Mouse (Mus musculus) hindbrain, embryonic 11.5 days (tissue): ENCODE data around the gene Nfam1. TPM values are rescaled to one million over a fixed set of nuclear protein-coding genes. Genes with fewer than 3 reads are reported as not detected.

Experiments used
- ATAC-seq: fragments of 200-750 bp; cut with Nextera tagmentation; 2 replicates; pipeline ENCODE4 v1.8.0; 2017; ENCODE audit warnings: mild to moderate bottlenecking, moderate TSS enrichment, moderate library complexity; ENCODE audit not compliant: low FRiP score
- DNase-seq: peaks from one replicate; pipeline ENCODE4 v3.0.0-alpha.2; 2015; ENCODE audit warnings: low spot score
- H3K27ac ChIP-seq: fragments of 300-500 bp; sonication (generic); 2 replicates; pipeline ENCODE4 v1.5.1; 2014; ENCODE audit warnings: mild to moderate bottlenecking, low read depth, low read length
- H3K27me3 ChIP-seq: fragments of 300-500 bp; sonication (generic); 2 replicates; pipeline ENCODE4 v1.6.1; 2014; ENCODE audit warnings: mild to moderate bottlenecking, low read length, moderate library complexity, mixed read lengths; ENCODE audit not compliant: control insufficient read depth, insufficient read depth
- H3K36me3 ChIP-seq: fragments of 300-500 bp; sonication (generic); 2 replicates; pipeline ENCODE4 v1.6.1; 2014; ENCODE audit warnings: mild to moderate bottlenecking, low read length, moderate library complexity, mixed read lengths; ENCODE audit not compliant: control insufficient read depth, insufficient read depth
- H3K4me1 ChIP-seq: fragments of 300-500 bp; sonication (generic); replicated peaks from 2 replicates; pipeline ENCODE4 v1.6.1; 2014; ENCODE audit warnings: low read length, mixed read lengths; ENCODE audit not compliant: control insufficient read depth, insufficient read depth
- H3K4me2 ChIP-seq: fragments of 300-500 bp; sonication (generic); replicated peaks from 2 replicates; pipeline ENCODE4 v1.6.1; 2014; ENCODE audit warnings: mild to moderate bottlenecking, low read depth, low read length
- H3K4me3 ChIP-seq: fragments of 300-500 bp; sonication (generic); 2 replicates; pipeline ENCODE4 v1.5.1; 2014; ENCODE audit warnings: low read depth, low read length
- H3K9ac ChIP-seq: fragments of 300-500 bp; sonication (generic); 2 replicates; pipeline ENCODE4 v1.6.1; 2014; ENCODE audit warnings: low read depth, low read length
- H3K9me3 ChIP-seq: fragments of 300-500 bp; sonication (generic); 2 replicates; pipeline ENCODE4 v1.6.1; 2016; ENCODE audit warnings: low read length; ENCODE audit not compliant: control insufficient read depth
- WGBS: fragments of 180-500 bp; shearing (Covaris S2); extraction: QIAGEN DNeasy Blood & Tissue Kit; methylation state at CpG from one replicate; pipeline ENCODE4 v1.1.7; 2014; 5-methylcytosine and 5-hydroxymethylcytosine counted together
- polyA plus RNA-seq: library from polyadenylated mRNA; unstranded; fragments of >200 nt; fragmentation: Nextera tagmentation; extraction: Ambion mirVana; gene quantifications from 2 replicates; pipeline ENCODE4 v1.2.1, GENCODE M21; 2014

Nfam1 gene
- polyA plus RNA-seq, 1 experiment from 2014 or later = 2.3 TPM

- DNase-seq (no peak), ATAC-seq (0 out of 2 replicates have a peak, but pooled peaks have one; percentile 10)
- no peak overlapping the region for H3K4me2 ChIP-seq
- H3K9ac ChIP-seq = 0 out of 2 replicates have a peak overlapping the region, but pooled peaks have one; percentile 19
- H3K9me3 ChIP-seq = no peaks in the 10 kb centered on the region
- WGBS = 15% methylated on average over 5 of the region's 5 CpGs
- 0 out of 2 replicates have a peak, but pooled peaks cover 6% of the 10 kb centered on the region for H3K4me1 ChIP-seq
- H3K36me3 ChIP-seq = no peaks in the 10 kb centered on the region
- no peak overlapping the region for H3K27ac ChIP-seq
- no peak overlapping the region for H3K4me3 ChIP-seq
- H3K27me3 ChIP-seq = no peaks in the 10 kb centered on the region; the same call in 1 of the 2 replicates
Observed at GRCm38 (mm10) chr15:83061689-83062088, 28.6 kb upstream of the Nfam1 start.

GRCm38 (mm10) chr15:83059233-83059660, 26.1 kb upstream of the Nfam1 start:
- DNase-seq (peak; percentile 49), ATAC-seq (no peak)
- no peaks in the 10 kb centered on the region; the same call in 1 of the 2 replicates for H3K27me3 ChIP-seq
- H3K4me3 ChIP-seq = no peak overlapping the region
- no peak overlapping the region for H3K9ac ChIP-seq
- no peak overlapping the region for H3K4me2 ChIP-seq
- H3K36me3 ChIP-seq = no peaks in the 10 kb centered on the region
- 0 out of 2 replicates have a peak, but pooled peaks cover 9% of the 10 kb centered on the region for H3K4me1 ChIP-seq
- no peaks in the 10 kb centered on the region for H3K9me3 ChIP-seq
- H3K27ac ChIP-seq = no peak overlapping the region
- 42% methylated on average over 5 of the region's 5 CpGs for WGBS

GRCm38 (mm10) chr15:83057533-83057932, 24.4 kb upstream of the Nfam1 start:
- H3K4me3 ChIP-seq = no peak overlapping the region
- H3K4me1 ChIP-seq = 0 out of 2 replicates have a peak, but pooled peaks cover 9% of the 10 kb centered on the region
- DNase-seq = peak; percentile 40
- no peaks in the 10 kb centered on the region; the same call in 1 of the 2 replicates for H3K27me3 ChIP-seq
- no peak overlapping the region for H3K4me2 ChIP-seq
- no peaks in the 10 kb centered on the region for H3K36me3 ChIP-seq
- ATAC-seq = no peak
- WGBS = 66% methylated on average over 8 of the region's 8 CpGs
- no peak overlapping the region for H3K9ac ChIP-seq
- H3K9me3 ChIP-seq = no peaks in the 10 kb centered on the region
- H3K27ac ChIP-seq = peak overlapping the region; percentile 82

DNA sequence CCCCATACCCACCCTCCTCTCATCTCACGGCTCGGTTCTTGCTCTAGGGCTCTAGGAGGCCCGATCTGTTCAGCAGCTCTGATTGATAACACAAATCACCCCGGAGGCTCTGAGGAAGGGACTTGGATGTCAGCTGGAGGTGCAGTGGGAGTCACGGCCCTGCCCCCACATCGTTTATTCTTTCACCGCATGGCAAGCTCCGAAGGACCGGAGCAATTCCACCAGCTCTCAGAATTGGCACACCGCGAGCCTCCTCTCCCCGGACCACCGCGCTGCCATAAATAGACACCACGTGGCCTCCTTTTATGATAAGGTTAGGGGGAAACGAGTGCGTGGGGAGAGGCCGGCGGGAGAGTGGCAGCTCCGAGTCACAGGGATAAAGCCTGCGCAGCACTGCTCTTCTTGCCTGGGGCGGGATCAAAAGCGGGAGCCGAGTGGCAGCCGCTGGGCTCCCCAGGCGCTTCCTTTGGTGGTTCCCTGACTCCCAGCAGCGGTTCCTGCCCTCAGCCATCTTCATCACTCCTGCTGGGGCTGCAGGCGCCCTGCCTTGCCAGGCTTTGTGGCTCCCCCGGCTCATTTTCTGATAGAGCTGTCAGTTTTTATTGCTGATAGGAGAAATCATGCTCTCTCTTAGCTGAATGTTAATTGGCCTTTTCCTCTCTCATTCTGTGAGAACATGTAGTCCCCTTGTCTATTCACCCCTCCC, 23.4 kb upstream of the Nfam1 start:
- Histone ChIP-seq H3K9ac (peak overlapping the region; percentile 59), H3K9me3 (no peaks in the 10 kb centered on the region), H3K27ac (peak overlapping the region; percentile 82), H3K4me2 (peak overlapping the region; percentile 64), H3K4me1 (0 out of 2 replicates have a peak, but pooled peaks cover 9% of the 10 kb centered on the region), H3K36me3 (no peaks in the 10 kb centered on the region), H3K4me3 (peak overlapping the region; percentile 35), H3K27me3 (no peaks in the 10 kb centered on the region; the same call in 1 of the 2 replicates)
- DNase-seq (peak; percentile 68), ATAC-seq (peak; percentile 78)
- WGBS = under 1% methylated on average over 28 of the region's 29 CpGs

DNA sequence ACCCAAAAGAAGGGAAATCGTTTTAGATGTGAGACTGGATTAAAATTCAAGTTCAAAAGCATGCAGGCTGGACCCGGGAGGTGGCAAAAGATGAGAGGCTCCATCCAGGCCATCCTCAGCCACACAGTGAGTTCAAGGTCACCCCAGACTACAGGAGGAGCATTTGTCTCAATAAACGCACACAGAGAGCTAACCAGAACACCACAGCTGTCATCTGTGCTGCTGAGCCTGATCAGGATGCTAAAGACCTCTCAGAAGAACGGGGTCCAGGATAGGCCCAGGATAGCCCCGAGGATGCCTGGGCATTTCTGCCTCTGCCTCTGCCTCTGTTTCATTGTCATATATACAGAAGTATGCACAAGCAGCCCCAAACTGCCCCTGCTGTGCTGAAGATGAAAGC, 22.5 kb upstream of the Nfam1 start:
- H3K27me3 ChIP-seq = no peaks in the 10 kb centered on the region; the same call in 1 of the 2 replicates
- H3K4me1 ChIP-seq = 0 out of 2 replicates have a peak, but pooled peaks cover 6% of the 10 kb centered on the region
- no peak overlapping the region for H3K4me2 ChIP-seq
- DNase-seq (no peak), ATAC-seq (no peak)
- H3K36me3 ChIP-seq = no peaks in the 10 kb centered on the region
- WGBS = 35% methylated on average over 5 of the region's 5 CpGs
- H3K4me3 ChIP-seq = no peak overlapping the region
- no peaks in the 10 kb centered on the region for H3K9me3 ChIP-seq
- H3K27ac ChIP-seq = 0 out of 2 replicates have a peak overlapping the region, but pooled peaks have one; percentile 82
- no peak overlapping the region for H3K9ac ChIP-seq

- 54% methylated on average over 11 of the region's 11 CpGs for WGBS
- H3K27ac ChIP-seq = no peak overlapping the region
- no peak for ATAC-seq
Observed at GRCm38 (mm10) chr15:83053261-83053660, 20.2 kb upstream of the Nfam1 start.

DNA sequence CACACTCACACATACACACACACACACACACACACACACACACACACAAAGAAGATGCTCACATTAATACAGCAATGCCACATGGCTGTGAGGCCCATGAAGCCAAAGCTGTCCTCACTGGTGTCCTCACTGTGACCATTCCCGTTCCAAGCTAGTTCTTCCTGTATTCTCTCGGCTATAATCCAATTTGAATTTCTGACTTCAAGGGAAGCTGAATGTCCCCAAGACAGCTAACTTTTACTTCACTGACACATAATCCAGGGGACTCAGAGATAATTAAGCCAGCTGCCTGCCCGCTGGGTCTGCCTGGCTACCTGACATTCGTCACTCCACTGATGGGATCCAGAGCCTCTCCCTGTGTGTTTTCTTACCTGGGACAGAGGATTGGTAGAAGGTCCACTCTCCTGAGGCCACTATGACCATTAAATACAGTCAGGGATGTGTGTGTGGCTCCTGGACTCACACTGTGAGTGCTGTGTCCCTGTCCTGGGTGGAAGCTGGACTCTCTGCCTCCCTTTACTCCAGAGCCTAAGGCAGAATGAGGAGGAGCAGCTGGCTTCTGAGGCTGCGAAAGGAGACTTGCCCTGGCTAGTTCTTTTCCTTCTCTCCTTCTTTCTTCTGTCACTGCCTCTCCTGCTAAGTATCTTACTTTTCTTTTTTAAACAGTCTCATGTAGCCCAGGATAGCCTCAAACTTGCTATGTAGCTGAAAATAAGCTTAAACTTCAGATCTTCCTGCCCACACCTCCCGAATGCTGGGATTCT, 19.4 kb upstream of the Nfam1 start:
- Histone ChIP-seq H3K4me1 (0 out of 2 replicates have a peak, but pooled peaks cover 6% of the 10 kb centered on the region), H3K27me3 (no peaks in the 10 kb centered on the region; the same call in 1 of the 2 replicates), H3K4me3 (no peak overlapping the region), H3K36me3 (no peaks in the 10 kb centered on the region), H3K27ac (no peak overlapping the region), H3K9ac (no peak overlapping the region), H3K9me3 (no peaks in the 10 kb centered on the region), H3K4me2 (no peak overlapping the region)
- no peak for ATAC-seq
- 82% methylated on average over 6 of the region's 6 CpGs for WGBS
- no peak for DNase-seq

More at GRCm38 (mm10) chr15:83053261-83053660, 20.2 kb upstream of the Nfam1 start:
- Histone ChIP-seq H3K4me1 (0 out of 2 replicates have a peak, but pooled peaks cover 6% of the 10 kb centered on the region), H3K4me3 (no peak overlapping the region), H3K27me3 (no peaks in the 10 kb centered on the region; the same call in 1 of the 2 replicates), H3K4me2 (no peak overlapping the region), H3K9ac (no peak overlapping the region), H3K9me3 (no peaks in the 10 kb centered on the region), H3K36me3 (no peaks in the 10 kb centered on the region)
- DNase-seq = no peak

- no peak overlapping the region for H3K27ac ChIP-seq
- no peak for ATAC-seq
Observed at GRCm38 (mm10) chr15:83046730-83047129, 13.6 kb upstream of the Nfam1 start.

More at GRCm38 (mm10) chr15:83046730-83047129, 13.6 kb upstream of the Nfam1 start:
- H3K36me3 ChIP-seq = no peaks in the 10 kb centered on the region
- no peak overlapping the region for H3K4me2 ChIP-seq
- no peaks in the 10 kb centered on the region for H3K27me3 ChIP-seq
- DNase-seq = no peak
- no peaks in the 10 kb centered on the region for H3K9me3 ChIP-seq
- 79% methylated on average over 7 of the region's 7 CpGs for WGBS
- H3K4me1 ChIP-seq = no peaks in the 10 kb centered on the region
- no peak overlapping the region for H3K9ac ChIP-seq
- H3K4me3 ChIP-seq = no peak overlapping the region
